11 mouse cellular contexts compared by ENCODE assay signal in genomic region chr9:106893327-106893726, GRCm38 (mm10). TPM values are rescaled to one million over a fixed set of nuclear protein-coding genes. Genes with fewer than 3 reads are reported as not detected.
A peak's percentile ranks its signal among the peaks of the same experiment; 100 is the strongest.
DNase-seq lines count a peak whose midpoint lies in the region; ATAC-seq and TF ChIP-seq lines count a peak whose summit lies in the region.
"Had no signal": no experiment of that assay in that cellular context is flagged by ENCODE, and none has a peak within 500 bp of the region (broad histone marks: within the 10 kb centered on the region; RNA-seq: fewer than 3 reads in every experiment).

No protein-coding gene starts in this region.

- ATAC-seq in cerebellum, adult (ENCODE audit: insufficient number of reproducible peaks, low FRiP score, low TSS enrichment): no peak
- no peak for ATAC-seq in lung, embryonic 14.5 days (ENCODE audit: insufficient read depth)
- ATAC-seq in hindbrain, embryonic 16.5 days: no peak
- ATAC-seq in neural tube, embryonic 13.5 days (ENCODE audit: low read depth): no peak
- ATAC-seq: Patski had no signal

- TF ChIP-seq POLR2A in lung, adult 2 months (IDR thresholded peaks at IDR 0.05; ENCODE audit: borderline replicate concordance, extremely low read depth, low read depth, low read length): no peak

- no peak overlapping the region for H3K9ac ChIP-seq in lung, embryonic 14.5 days
- no peak overlapping the region for H3K9ac ChIP-seq in hindbrain, embryonic 16.5 days (ENCODE audit: low read depth, low read length)
- H3K9ac ChIP-seq in neural tube, embryonic 13.5 days: no peak overlapping the region

- no peaks in the 10 kb centered on the region for H3K9me3 ChIP-seq in lung, embryonic 14.5 days (ENCODE audit: low read depth, low read length)
- no peaks in the 10 kb centered on the region for H3K9me3 ChIP-seq in hindbrain, embryonic 16.5 days (ENCODE audit: control insufficient read depth, low read length)
- H3K9me3 ChIP-seq in neural tube, embryonic 13.5 days: no peaks in the 10 kb centered on the region
- H3K9me3 ChIP-seq: heart, embryonic 15.5 days; lung, embryonic 15.5 days had no signal

- no peak overlapping the region for H3K4me3 ChIP-seq in lung, embryonic 14.5 days (ENCODE audit: low read depth, low read length)
- H3K4me3 ChIP-seq in hindbrain, embryonic 16.5 days (ENCODE audit: low read length): no peak overlapping the region
- H3K4me3 ChIP-seq in neural tube, embryonic 13.5 days: no peak overlapping the region
- H3K4me3 ChIP-seq in lung, adult 2 months (replicated peaks; ENCODE audit: extremely low read depth, low read depth, low read length): no peak overlapping the region

- H3K4me2 ChIP-seq in lung, embryonic 14.5 days: peak overlapping the region; percentile 69
- H3K4me2 ChIP-seq in hindbrain, embryonic 16.5 days (ENCODE audit: low read length): peak overlapping the region; percentile 3; the same call in 1 of the 2 replicates
- H3K4me2 ChIP-seq in neural tube, embryonic 13.5 days: peak overlapping the region; percentile 72

- no peaks in the 10 kb centered on the region; the same call in 1 of the 2 replicates for H3K4me1 ChIP-seq in lung, embryonic 14.5 days (ENCODE audit: insufficient read depth)
- H3K4me1 ChIP-seq in hindbrain, embryonic 16.5 days (ENCODE audit: control insufficient read depth, insufficient read depth, low read depth, low read length): peaks cover 16% of the 10 kb centered on the region
- H3K4me1 ChIP-seq in neural tube, embryonic 13.5 days (replicated peaks): peaks cover 37% of the 10 kb centered on the region
- peaks cover 9% of the 10 kb centered on the region; the same call in 1 of the 2 replicates for H3K4me1 ChIP-seq in lung, adult 2 months (ENCODE audit: control insufficient read depth, insufficient read depth, low read length)

- peak; percentile 43 for DNase-seq in cerebellum, adult 9-10 months
- DNase-seq in lung, embryonic 14.5 days: no peak
- DNase-seq in lung, postnatal 36 days: no peak
- no peak for DNase-seq in lung, adult 2 months
- no peak for DNase-seq in thymus, postnatal 36 days

- no peak for TF ChIP-seq CTCF in lung, embryonic 14.5 days (IDR thresholded peaks at IDR 0.05; ENCODE audit: low read depth)
- no peak for TF ChIP-seq CTCF in lung, adult 2 months (IDR thresholded peaks at IDR 0.05; ENCODE audit: insufficient read depth, low read length)

- no peaks in the 10 kb centered on the region for H3K27me3 ChIP-seq in lung, embryonic 14.5 days (ENCODE audit: insufficient read depth, low read length)
- H3K27me3 ChIP-seq in hindbrain, embryonic 16.5 days (replicated peaks; ENCODE audit: control insufficient read depth, insufficient read depth, low read length): no peaks in the 10 kb centered on the region
- H3K27me3 ChIP-seq in neural tube, embryonic 13.5 days: no peaks in the 10 kb centered on the region
- H3K27me3 ChIP-seq: heart, embryonic 15.5 days; lung, embryonic 15.5 days had no signal

- WGBS in lung, embryonic 14.5 days: 51% methylated on average over 3 of the region's 3 CpGs
- WGBS in hindbrain, embryonic 16.5 days: 58% methylated on average over 3 of the region's 3 CpGs
- 60% methylated on average over 3 of the region's 3 CpGs for WGBS in neural tube, embryonic 13.5 days
- WGBS in lung, adult 2 months: 76% methylated on average over 3 of the region's 3 CpGs

- H3K27ac ChIP-seq in lung, embryonic 14.5 days (ENCODE audit: low read depth): no peak overlapping the region
- H3K27ac ChIP-seq in hindbrain, embryonic 16.5 days (ENCODE audit: low read depth, low read length): no peak overlapping the region
- no peak overlapping the region for H3K27ac ChIP-seq in neural tube, embryonic 13.5 days (replicated peaks)

- H3K36me3 ChIP-seq in lung, embryonic 14.5 days (ENCODE audit: insufficient read depth): peaks cover 27% of the 10 kb centered on the region
- peaks cover 23% of the 10 kb centered on the region for H3K36me3 ChIP-seq in hindbrain, embryonic 16.5 days (ENCODE audit: control insufficient read depth, insufficient read depth, low read length)
- H3K36me3 ChIP-seq in neural tube, embryonic 13.5 days: peaks cover 52% of the 10 kb centered on the region

RNA-seq across cellular contexts. Expression of gene Manf, which starts 1.5 kb away (rescaled TPM):
- polyA plus RNA-seq in lung, embryonic 14.5 days (2014; fragmentation: Nextera tagmentation; extraction: Ambion mirVana): 246 and 279 TPM in 2 replicates
- 185 and 188 TPM in 2 replicates for polyA plus RNA-seq in hindbrain, embryonic 16.5 days (2015; fragmentation: Nextera tagmentation; extraction: Ambion mirVana)
- polyA plus RNA-seq in neural tube, embryonic 13.5 days (2015; fragmentation: Nextera tagmentation; extraction: Ambion mirVana): 231 and 303 TPM in 2 replicates
- 13.8 and 15.2 TPM in 2 replicates for polyA plus RNA-seq in lung, adult 2 months (2012; rRNA removed)

RNA-seq across cellular contexts. Expression of gene Rbm15b, which starts 6.1 kb away (rescaled TPM):
- polyA plus RNA-seq in lung, embryonic 14.5 days (2014; fragmentation: Nextera tagmentation; extraction: Ambion mirVana): 22.2 and 25.3 TPM in 2 replicates
- 7.9 and 11.8 TPM in 2 replicates for polyA plus RNA-seq in hindbrain, embryonic 16.5 days (2015; fragmentation: Nextera tagmentation; extraction: Ambion mirVana)
- polyA plus RNA-seq in neural tube, embryonic 13.5 days (2015; fragmentation: Nextera tagmentation; extraction: Ambion mirVana): 17.8 and 19.6 TPM in 2 replicates
- polyA plus RNA-seq in lung, adult 2 months (2012; rRNA removed): 13.2 and 13.6 TPM in 2 replicates

Comparison
In these comparisons a context has a peak if more than half of its experiments do, and no peak if none do; other contexts are left out.
1. RNA of gene Manf, which starts 1.5 kb away (polyA plus RNA-seq): 246 to 279 TPM in lung, embryonic 14.5 days, 231 to 303 TPM in neural tube, embryonic 13.5 days and 185 to 188 TPM in hindbrain, embryonic 16.5 days; 13.8 to 15.2 TPM in lung, adult 2 months; every median in the first group is over 10 times any median in the second.
2. H3K4me2 ChIP-seq: peak in every context shown above with its lines; median percentile 72 in neural tube, embryonic 13.5 days; 69 in lung, embryonic 14.5 days; 3 in hindbrain, embryonic 16.5 days.